Mouse (Mus musculus) intestine, postnatal 0 days (tissue): ENCODE data around the gene Plxna2. TPM values are rescaled to one million over a fixed set of nuclear protein-coding genes. Genes with fewer than 3 reads are reported as not detected.
A peak's percentile ranks its signal among the peaks of the same experiment; 100 is the strongest.

ENCODE experiments used
- ATAC-seq: fragments of 200-750 bp; cut with Nextera tagmentation; 2 replicates; pipeline ENCODE4 v1.8.0; 2017; ENCODE audit warnings: mild to moderate bottlenecking, moderate TSS enrichment, moderate library complexity
- H3K27ac ChIP-seq: fragments of 300-500 bp; sonication (generic); 2 replicates; pipeline ENCODE4 v1.5.1; 2014; ENCODE audit warnings: mild to moderate bottlenecking, low read depth, low read length, moderate library complexity
- H3K27me3 ChIP-seq: fragments of 300-500 bp; sonication (generic); replicated peaks from 2 replicates; pipeline ENCODE4 v1.6.1; 2014; ENCODE audit warnings: low read length, mixed read lengths; ENCODE audit not compliant: control insufficient read depth, insufficient read depth
- H3K36me3 ChIP-seq: fragments of 300-500 bp; sonication (generic); 2 replicates; pipeline ENCODE4 v1.6.1; 2014; ENCODE audit warnings: mild to moderate bottlenecking, moderate library complexity; ENCODE audit not compliant: control insufficient read depth, insufficient read depth
- H3K4me1 ChIP-seq: fragments of 300-500 bp; sonication (generic); replicated peaks from 2 replicates; pipeline ENCODE4 v1.6.1; 2014; ENCODE audit warnings: antibody characterized with exemption, low read length, mixed read lengths; ENCODE audit not compliant: control insufficient read depth, insufficient read depth
- H3K4me2 ChIP-seq: fragments of 300-500 bp; sonication (generic); replicated peaks from 2 replicates; pipeline ENCODE4 v1.6.1; 2014; ENCODE audit warnings: low read depth, mild to moderate bottlenecking, moderate library complexity
- H3K4me3 ChIP-seq: fragments of 300-500 bp; sonication (generic); 2 replicates; pipeline ENCODE4 v1.5.1; 2014; ENCODE audit warnings: low read depth, low read length
- H3K9ac ChIP-seq: fragments of 300-500 bp; sonication (generic); 2 replicates; pipeline ENCODE4 v1.6.1; 2014; ENCODE audit warnings: mild to moderate bottlenecking, low read depth, low read length
- H3K9me3 ChIP-seq: fragments of 300-500 bp; sonication (generic); 2 replicates; pipeline ENCODE4 v1.6.1; 2016; ENCODE audit warnings: mixed run types; ENCODE audit not compliant: control insufficient read depth
- CTCF ChIP-seq: sonication (generic); IDR thresholded peaks from 2 replicates; pipeline ENCODE4 v1.5.1; 2016; ENCODE audit warnings: low read depth, mild to moderate bottlenecking, control low read depth, antibody characterized with exemption, moderate library complexity
- WGBS: fragments of 180-500 bp; shearing (Covaris S2); extraction: QIAGEN DNeasy Blood & Tissue Kit; methylation state at CpG from one replicate; pipeline ENCODE4 v1.1.7; 2014; 5-methylcytosine and 5-hydroxymethylcytosine counted together
- polyA plus RNA-seq: library from polyadenylated mRNA; unstranded; fragments of >200 nt; fragmentation: Nextera tagmentation; extraction: Ambion mirVana; gene quantifications from 2 replicates; pipeline ENCODE4 v1.2.1, GENCODE M21; 2015

Plxna2 gene
- polyA plus RNA-seq, 1 experiment from 2014 or later = 4.1 TPM

GRCm38 (mm10) chr1:194720406-194720805, 102.4 kb downstream of the Plxna2 start:
- no peak for TF ChIP-seq CTCF
- H3K4me1 ChIP-seq = no peaks in the 10 kb centered on the region
- H3K4me3 ChIP-seq = no peak overlapping the region
- no peak overlapping the region for H3K9ac ChIP-seq
- H3K27me3 ChIP-seq = no peaks in the 10 kb centered on the region
- no peaks in the 10 kb centered on the region for H3K9me3 ChIP-seq
- no peak for ATAC-seq
- no peaks in the 10 kb centered on the region for H3K36me3 ChIP-seq
- H3K4me2 ChIP-seq = no peak overlapping the region
- 83% methylated on average over 4 of the region's 4 CpGs for WGBS
- H3K27ac ChIP-seq = no peak overlapping the region

- H3K4me3 ChIP-seq = no peak overlapping the region
- no peak overlapping the region for H3K27ac ChIP-seq
- no peak for TF ChIP-seq CTCF
- H3K36me3 ChIP-seq = no peaks in the 10 kb centered on the region; the same call in 1 of the 2 replicates
- no peaks in the 10 kb centered on the region for H3K9me3 ChIP-seq
- WGBS = 95% methylated on average over 2 of the region's 2 CpGs
- H3K4me1 ChIP-seq = no peaks in the 10 kb centered on the region
- no peak for ATAC-seq
- no peak overlapping the region for H3K9ac ChIP-seq
- H3K27me3 ChIP-seq = no peaks in the 10 kb centered on the region
- H3K4me2 ChIP-seq = no peak overlapping the region
Measured at GRCm38 (mm10) chr1:194721260-194721659, 103.2 kb downstream of the Plxna2 start.

- H3K27ac ChIP-seq = no peak overlapping the region
- peak; percentile 79 for TF ChIP-seq CTCF
- H3K4me1 ChIP-seq = no peaks in the 10 kb centered on the region
- no peak overlapping the region for H3K9ac ChIP-seq
- H3K27me3 ChIP-seq = no peaks in the 10 kb centered on the region
- H3K4me2 ChIP-seq = no peak overlapping the region
- no peaks in the 10 kb centered on the region for H3K9me3 ChIP-seq
- peak; percentile 62 for ATAC-seq
- H3K36me3 ChIP-seq = no peaks in the 10 kb centered on the region; the same call in 1 of the 2 replicates
- no peak overlapping the region for H3K4me3 ChIP-seq
- 44% methylated on average over 2 of the region's 2 CpGs for WGBS
Measured at GRCm38 (mm10) chr1:194722329-194722728, 104.3 kb downstream of the Plxna2 start.

GRCm38 (mm10) chr1:194734836-194735235, 116.8 kb downstream of the Plxna2 start:
- Histone ChIP-seq H3K4me2 (no peak overlapping the region), H3K4me3 (no peak overlapping the region), H3K9me3 (no peaks in the 10 kb centered on the region), H3K27me3 (no peaks in the 10 kb centered on the region), H3K27ac (no peak overlapping the region), H3K36me3 (no peaks in the 10 kb centered on the region; the same call in 1 of the 2 replicates), H3K9ac (no peak overlapping the region), H3K4me1 (no peaks in the 10 kb centered on the region; the same call in 1 of the 2 replicates)
- WGBS = 86% methylated on average over 2 of the region's 2 CpGs
- no peak for ATAC-seq
- no peak for TF ChIP-seq CTCF

- Histone ChIP-seq H3K4me1 (no peaks in the 10 kb centered on the region; the same call in 1 of the 2 replicates), H3K27ac (no peak overlapping the region), H3K27me3 (no peaks in the 10 kb centered on the region), H3K4me2 (no peak overlapping the region), H3K9ac (no peak overlapping the region), H3K4me3 (no peak overlapping the region), H3K36me3 (no peaks in the 10 kb centered on the region; the same call in 1 of the 2 replicates), H3K9me3 (no peaks in the 10 kb centered on the region)
- ATAC-seq = no peak
- no peak for TF ChIP-seq CTCF
Measured at GRCm38 (mm10) chr1:194739894-194740293, 121.9 kb downstream of the Plxna2 start.

GRCm38 (mm10) chr1:194742901-194743422, 124.9 kb downstream of the Plxna2 start:
- ATAC-seq = no peak
- TF ChIP-seq CTCF = no peak
- Histone ChIP-seq H3K9ac (no peak overlapping the region), H3K9me3 (no peaks in the 10 kb centered on the region), H3K4me1 (no peaks in the 10 kb centered on the region; the same call in 1 of the 2 replicates), H3K27ac (no peak overlapping the region), H3K4me2 (no peak overlapping the region), H3K36me3 (peaks cover 4% of the 10 kb centered on the region), H3K27me3 (no peaks in the 10 kb centered on the region), H3K4me3 (no peak overlapping the region)
- WGBS = 43% methylated on average over 2 of the region's 2 CpGs
